Mouse (Mus musculus) yolk sac, embryonic 10.5 days (tissue): ENCODE data around the gene Nos1.
"Not testable (repeated sequence)": the region's sequence is repeated elsewhere in the genome, so short reads cannot be mapped to it uniquely, and the experiment has no call there.

Experiments
- DNase-seq: peaks from one replicate; pipeline ENCODE4 v3.0.0-alpha.2; 2017; ENCODE audit warnings: low spot score

Nos1 gene

GRCm38 (mm10) chr5:117840203-117840602, 59.4 kb downstream of the Nos1 start:
- no peak for DNase-seq

GRCm38 (mm10) chr5:117840988-117841387, 60.2 kb downstream of the Nos1 start:
- DNase-seq: no peak

- DNase-seq: no peak
Observed at GRCm38 (mm10) chr5:117841651-117842347, 61.0 kb downstream of the Nos1 start.

GRCm38 (mm10) chr5:117842699-117843098, 61.9 kb downstream of the Nos1 start:
- DNase-seq: no peak

- no peak for DNase-seq
Observed at GRCm38 (mm10) chr5:117844611-117845010, 63.8 kb downstream of the Nos1 start.

- DNase-seq: no peak
Observed at GRCm38 (mm10) chr5:117850474-117850873, 69.6 kb downstream of the Nos1 start.

GRCm38 (mm10) chr5:117853741-117854140, 72.9 kb downstream of the Nos1 start:
- no peak for DNase-seq

GRCm38 (mm10) chr5:117864588-117865300, 83.9 kb downstream of the Nos1 start:
- no peak for DNase-seq

- no peak for DNase-seq
Observed at GRCm38 (mm10) chr5:117865876-117866275, 85.0 kb downstream of the Nos1 start.

- no peak for DNase-seq
Observed at GRCm38 (mm10) chr5:117871614-117872013, 90.8 kb downstream of the Nos1 start.

GRCm38 (mm10) chr5:117873807-117874206, 93.0 kb downstream of the Nos1 start:
- no peak for DNase-seq

- DNase-seq: no peak
Observed at GRCm38 (mm10) chr5:117874236-117874635, 93.4 kb downstream of the Nos1 start.

- DNase-seq: no peak
Observed at GRCm38 (mm10) chr5:117879136-117879535, 98.3 kb downstream of the Nos1 start.

- no peak for DNase-seq
Observed at GRCm38 (mm10) chr5:117880916-117881555, 100.2 kb downstream of the Nos1 start.

GRCm38 (mm10) chr5:117882411-117882810, 101.6 kb downstream of the Nos1 start:
- DNase-seq: not testable (repeated sequence)

- DNase-seq: no peak
Observed at GRCm38 (mm10) chr5:117884991-117885390, 104.2 kb downstream of the Nos1 start.

- DNase-seq: no peak
Observed at GRCm38 (mm10) chr5:117888126-117888525, 107.3 kb downstream of the Nos1 start.

GRCm38 (mm10) chr5:117888946-117889345, 108.1 kb downstream of the Nos1 start:
- no peak for DNase-seq

GRCm38 (mm10) chr5:117889571-117889970, 108.7 kb downstream of the Nos1 start:
- DNase-seq: no peak

GRCm38 (mm10) chr5:117890871-117891270, 110.0 kb downstream of the Nos1 start:
- DNase-seq: no peak

- no peak for DNase-seq
Observed at GRCm38 (mm10) chr5:117891545-117891944, 110.7 kb downstream of the Nos1 start.

GRCm38 (mm10) chr5:117894050-117894449, 113.2 kb downstream of the Nos1 start:
- DNase-seq: no peak
